8 mouse cellular contexts compared by ENCODE assay signal in the genomic region with DNA sequence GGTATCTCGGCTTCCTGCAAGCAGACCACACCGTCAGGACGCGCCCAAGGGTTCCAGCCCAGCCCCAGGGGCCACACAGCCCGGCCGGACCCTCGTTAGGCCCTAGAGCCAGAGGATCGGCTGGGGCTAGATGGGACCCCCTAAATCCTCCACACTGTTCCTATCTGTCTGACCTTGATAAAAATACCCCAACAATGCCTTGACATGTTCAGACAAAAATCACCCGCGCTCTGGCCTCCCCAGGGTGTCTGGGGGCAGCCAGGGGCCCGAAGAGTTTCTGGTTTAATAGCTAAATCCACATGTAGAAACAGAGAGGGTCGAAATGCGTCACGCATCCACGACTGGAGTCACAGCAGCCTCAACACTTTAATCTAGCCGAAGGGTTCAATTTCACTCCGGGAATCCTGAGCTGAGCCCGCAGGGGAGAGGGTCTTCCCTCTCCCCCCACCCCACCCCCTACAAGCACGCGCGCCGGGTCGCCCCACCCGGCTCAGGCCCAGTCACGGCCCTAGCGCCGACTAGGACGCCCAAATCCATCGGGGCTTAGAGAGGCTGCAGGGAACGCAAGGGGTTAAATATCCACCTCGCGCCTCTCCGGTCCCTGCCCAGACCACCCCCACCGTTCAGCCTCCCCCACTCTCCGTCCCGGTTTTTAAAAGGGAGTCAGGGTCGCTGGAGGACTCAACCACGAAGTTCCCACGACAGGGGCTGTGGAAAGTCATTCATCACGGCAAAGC. TPM values are rescaled to one million over a fixed set of nuclear protein-coding genes. Genes with fewer than 3 reads are reported as not detected.
DNase-seq lines count a peak whose midpoint lies in the region; ATAC-seq and TF ChIP-seq lines count a peak whose summit lies in the region.

No protein-coding gene starts in this region.

- H3K36me3 ChIP-seq in embryonic facial prominence, embryonic 11.5 days (replicated peaks; ENCODE audit: control insufficient read depth, insufficient read depth, low read depth, low read length) = no peaks in the 10 kb centered on the region
- H3K36me3 ChIP-seq in hindbrain, embryonic 16.5 days (ENCODE audit: control insufficient read depth, insufficient read depth, low read length) = no peaks in the 10 kb centered on the region
- H3K36me3 ChIP-seq in midbrain, embryonic 15.5 days (replicated peaks) = no peaks in the 10 kb centered on the region

- peak overlapping the region; percentile 93 for H3K4me2 ChIP-seq in embryonic facial prominence, embryonic 11.5 days (ENCODE audit: low read depth, low read length)
- peak overlapping the region; percentile 96 for H3K4me2 ChIP-seq in hindbrain, embryonic 16.5 days (ENCODE audit: low read length)
- H3K4me2 ChIP-seq in midbrain, embryonic 15.5 days = peak overlapping the region; percentile 98

- no peak for ATAC-seq in embryonic facial prominence, embryonic 11.5 days (replicated peaks; ENCODE audit: insufficient number of reproducible peaks, low FRiP score, low TSS enrichment, low read depth)
- ATAC-seq in hindbrain, embryonic 16.5 days = no peak
- ATAC-seq in midbrain, embryonic 15.5 days (replicated peaks) = no peak

- H3K4me3 ChIP-seq in lung, adult 2 months (replicated peaks; ENCODE audit: extremely low read depth, low read depth, low read length) = peak overlapping the region; percentile 73
- peak overlapping the region; percentile 61 for H3K4me3 ChIP-seq in embryonic facial prominence, embryonic 11.5 days (ENCODE audit: low read depth, low read length)
- peak overlapping the region; percentile 83 for H3K4me3 ChIP-seq in hindbrain, embryonic 16.5 days (ENCODE audit: low read length)
- peak overlapping the region; percentile 76 for H3K4me3 ChIP-seq in midbrain, embryonic 15.5 days

- H3K27ac ChIP-seq in embryonic facial prominence, embryonic 11.5 days (replicated peaks; ENCODE audit: low read depth, low read length) = 0 out of 2 replicates have a peak overlapping the region, but pooled peaks have one; percentile 2
- no peak overlapping the region for H3K27ac ChIP-seq in hindbrain, embryonic 16.5 days (ENCODE audit: low read depth, low read length)
- H3K27ac ChIP-seq in midbrain, embryonic 15.5 days = no peak overlapping the region

- 2% methylated on average over 40 of the region's 40 CpGs for WGBS in lung, adult 2 months
- under 1% methylated on average over 37 of the region's 40 CpGs for WGBS in embryonic facial prominence, embryonic 11.5 days
- under 1% methylated on average over 40 of the region's 40 CpGs for WGBS in hindbrain, embryonic 16.5 days
- WGBS in midbrain, embryonic 15.5 days = under 1% methylated on average over 36 of the region's 40 CpGs

- H3K9me3 ChIP-seq in embryonic facial prominence, embryonic 11.5 days (replicated peaks; ENCODE audit: control insufficient read depth, low read length) = no peaks in the 10 kb centered on the region
- H3K9me3 ChIP-seq in hindbrain, embryonic 16.5 days (ENCODE audit: control insufficient read depth, low read length) = no peaks in the 10 kb centered on the region
- H3K9me3 ChIP-seq in midbrain, embryonic 15.5 days = no peaks in the 10 kb centered on the region

- peaks cover 59% of the 10 kb centered on the region for H3K27me3 ChIP-seq in embryonic facial prominence, embryonic 11.5 days (ENCODE audit: control insufficient read depth, insufficient read depth, low read length)
- peaks cover 25% of the 10 kb centered on the region for H3K27me3 ChIP-seq in hindbrain, embryonic 16.5 days (replicated peaks; ENCODE audit: control insufficient read depth, insufficient read depth, low read length)
- peaks cover 46% of the 10 kb centered on the region for H3K27me3 ChIP-seq in midbrain, embryonic 15.5 days (replicated peaks)

- H3K9ac ChIP-seq in embryonic facial prominence, embryonic 11.5 days (replicated peaks; ENCODE audit: low read length) = peak overlapping the region; percentile 72
- H3K9ac ChIP-seq in hindbrain, embryonic 16.5 days (ENCODE audit: low read depth, low read length) = peak overlapping the region; percentile 93
- peak overlapping the region; percentile 76 for H3K9ac ChIP-seq in midbrain, embryonic 15.5 days

- TF ChIP-seq CTCF in lung, adult 2 months (IDR thresholded peaks at IDR 0.05; ENCODE audit: insufficient read depth, low read length) = no peak

- peak; percentile 31 for DNase-seq in lung, adult 2 months
- no peak for DNase-seq in lung, postnatal 36 days
- DNase-seq in embryonic facial prominence, embryonic 11.5 days (ENCODE audit: low spot score) = peak; percentile 45
- no peak for DNase-seq in layer of hippocampus, postnatal 36 days
- no peak for DNase-seq in left cerebral cortex, adult 11 months (ENCODE audit: low spot score)
- DNase-seq in left cerebral cortex, adult 8-10 months (ENCODE audit: low spot score in 2 of 2) = no peak

- peaks cover 25% of the 10 kb centered on the region for H3K4me1 ChIP-seq in lung, adult 2 months (ENCODE audit: control insufficient read depth, insufficient read depth, low read length)
- peaks cover 14% of the 10 kb centered on the region for H3K4me1 ChIP-seq in embryonic facial prominence, embryonic 11.5 days (ENCODE audit: control insufficient read depth, insufficient read depth, low read length)
- H3K4me1 ChIP-seq in hindbrain, embryonic 16.5 days (ENCODE audit: control insufficient read depth, insufficient read depth, low read depth, low read length) = peaks cover 54% of the 10 kb centered on the region
- peaks cover 63% of the 10 kb centered on the region for H3K4me1 ChIP-seq in midbrain, embryonic 15.5 days

- TF ChIP-seq POLR2A in lung, adult 2 months (IDR thresholded peaks at IDR 0.05; ENCODE audit: borderline replicate concordance, extremely low read depth, low read depth, low read length) = no peak

RNA-seq across cellular contexts. Expression of a gene that starts 3.6 kb away (rescaled TPM):
- polyA plus RNA-seq in lung, adult 2 months (2012; rRNA removed) = 91.5 and 105 TPM in 2 replicates
- 34.5 and 39.3 TPM in 2 replicates for polyA plus RNA-seq in embryonic facial prominence, embryonic 11.5 days (2014; fragmentation: Nextera tagmentation; extraction: Ambion mirVana)
- polyA plus RNA-seq in hindbrain, embryonic 16.5 days (2015; fragmentation: Nextera tagmentation; extraction: Ambion mirVana) = 26.2 and 33.4 TPM in 2 replicates
- polyA plus RNA-seq in midbrain, embryonic 15.5 days (2015; fragmentation: Nextera tagmentation; extraction: Ambion mirVana) = 22.5 and 23.6 TPM in 2 replicates
- total RNA-seq in layer of hippocampus, postnatal 36 days (2021) = 10 to 100 TPM; 36.1 to 40.8 TPM
- total RNA-seq in left cerebral cortex, adult 8-10 months (2022) = 10 to 100 TPM; 41.9 to 48.3 (median 44.5) TPM

Comparison
In these comparisons a context has a peak if more than half of its experiments do, and no peak if none do; other contexts are left out.
1. DNase-seq: peak in lung, adult 2 months (single experiment) and embryonic facial prominence, embryonic 11.5 days (single experiment); none in lung, postnatal 36 days (single experiment), layer of hippocampus, postnatal 36 days (0 of 2), left cerebral cortex, adult 11 months (single experiment) and left cerebral cortex, adult 8-10 months (0 of 2).
2. Peak in every context shown above with its lines, with median percentiles within 50 percentile points of each other: H3K4me3 ChIP-seq, H3K4me2 ChIP-seq and H3K9ac ChIP-seq.